Mouse (Mus musculus) intestine, embryonic 16.5 days (tissue): Measurements from ENCODE around the gene Gm17655. TPM values are rescaled to one million over a fixed set of nuclear protein-coding genes. Genes with fewer than 3 reads are reported as not detected.
A peak's percentile ranks its signal among the peaks of the same experiment; 100 is the strongest.

Experiments used
- ATAC-seq: fragments of 200-750 bp; cut with Nextera tagmentation; 2 replicates; pipeline ENCODE4 v1.8.0; 2017; ENCODE audit warnings: moderate TSS enrichment, moderate library complexity
- H3K27ac ChIP-seq: fragments of 300-500 bp; sonication (generic); 2 replicates; pipeline ENCODE4 v1.5.1; 2014; ENCODE audit warnings: mild to moderate bottlenecking, low read length
- H3K27me3 ChIP-seq: fragments of 300-500 bp; sonication (generic); replicated peaks from 2 replicates; pipeline ENCODE4 v1.6.1; 2014; ENCODE audit warnings: low read length, control low read depth, mixed read lengths; ENCODE audit not compliant: control insufficient read depth, insufficient read depth
- H3K36me3 ChIP-seq: fragments of 300-500 bp; sonication (generic); 2 replicates; pipeline ENCODE4 v1.6.1; 2014; ENCODE audit warnings: low read length, control low read depth; ENCODE audit not compliant: control insufficient read depth, insufficient read depth
- H3K4me1 ChIP-seq: fragments of 300-500 bp; sonication (generic); 2 replicates; pipeline ENCODE4 v1.6.1; 2014; ENCODE audit warnings: low read length, control low read depth, mixed read lengths; ENCODE audit not compliant: control insufficient read depth, insufficient read depth
- H3K4me2 ChIP-seq: fragments of 300-500 bp; sonication (generic); 2 replicates; pipeline ENCODE4 v1.6.1; 2014; ENCODE audit warnings: low read depth, low read length, control low read depth
- H3K4me3 ChIP-seq: fragments of 300-500 bp; sonication (generic); 2 replicates; pipeline ENCODE4 v1.5.1; 2014; ENCODE audit warnings: mild to moderate bottlenecking, low read length
- H3K9ac ChIP-seq: fragments of 300-500 bp; sonication (generic); 2 replicates; pipeline ENCODE4 v1.6.1; 2014; ENCODE audit warnings: low read depth, low read length
- H3K9me3 ChIP-seq: fragments of 300-500 bp; sonication (generic); 2 replicates; pipeline ENCODE4 v1.6.1; 2016; ENCODE audit warnings: low read length, control low read depth; ENCODE audit not compliant: control insufficient read depth
- WGBS: fragments of 180-500 bp; shearing (Covaris S2); extraction: QIAGEN DNeasy Blood & Tissue Kit; methylation state at CpG from one replicate; pipeline ENCODE4 v1.1.7; 2014; 5-methylcytosine and 5-hydroxymethylcytosine counted together
- polyA plus RNA-seq: library from polyadenylated mRNA; unstranded; fragments of >200 nt; fragmentation: Nextera tagmentation; extraction: Ambion mirVana; gene quantifications from 2 replicates; pipeline ENCODE4 v1.2.1, GENCODE M21; 2015

Gene Gm17655
- polyA plus RNA-seq, 1 experiment from 2014 or later, result 3.7 TPM

DNA sequence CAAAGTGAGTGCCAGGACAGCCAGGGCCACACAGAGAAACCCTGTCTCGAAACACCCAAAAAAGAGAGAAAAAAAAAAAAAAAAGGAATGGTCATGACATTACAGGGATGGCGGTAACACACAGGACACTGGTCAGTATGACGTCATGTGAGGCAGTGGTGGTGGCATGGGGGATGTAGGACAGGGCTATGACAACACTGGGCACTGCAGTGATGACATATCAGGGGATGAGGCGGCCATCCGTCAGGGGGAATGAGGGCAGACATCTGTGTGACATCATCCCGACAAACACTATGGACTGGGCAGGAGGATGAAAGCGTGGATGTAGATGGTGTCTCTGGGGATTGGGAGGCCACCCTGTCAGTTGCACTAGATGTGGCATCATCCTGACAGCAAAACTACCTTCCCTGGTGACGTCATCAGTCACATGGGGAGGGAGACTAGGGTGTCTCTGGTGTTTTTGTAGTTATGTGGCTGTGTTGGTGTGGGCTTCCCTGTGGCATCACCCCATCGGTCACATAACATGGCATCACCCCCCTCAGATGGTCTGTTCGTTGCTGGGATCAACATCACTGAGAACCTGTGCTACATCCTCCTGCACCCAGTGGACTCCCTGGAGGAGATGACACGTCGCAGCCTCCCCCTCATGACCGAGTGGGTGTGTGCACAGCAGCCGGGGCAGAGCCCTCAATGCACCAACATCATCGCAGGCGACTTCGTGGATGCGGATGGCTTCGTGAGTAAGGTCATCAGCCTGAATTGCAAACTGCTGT lies 30.7 kb upstream of the Gm17655 start:
- Histone ChIP-seq H3K9ac (no peak overlapping the region), H3K4me2 (no peak overlapping the region), H3K27ac (no peak overlapping the region), H3K4me3 (no peak overlapping the region), H3K4me1 (peaks cover 19% of the 10 kb centered on the region), H3K36me3 (peaks cover 35% of the 10 kb centered on the region), H3K9me3 (no peaks in the 10 kb centered on the region), H3K27me3 (no peaks in the 10 kb centered on the region)
- no peak for ATAC-seq
- WGBS, result 93% methylated on average over 19 of the region's 19 CpGs

- Histone ChIP-seq H3K4me2 (peak overlapping the region; percentile 75), H3K4me1 (peaks cover 19% of the 10 kb centered on the region), H3K4me3 (no peak overlapping the region), H3K27ac (no peak overlapping the region), H3K36me3 (peaks cover 35% of the 10 kb centered on the region), H3K9ac (no peak overlapping the region), H3K27me3 (no peaks in the 10 kb centered on the region), H3K9me3 (no peaks in the 10 kb centered on the region)
- WGBS, result 89% methylated on average over 13 of the region's 13 CpGs
- ATAC-seq, result no peak
These were observed 30.1 kb upstream of the Gm17655 start for GRCm38 (mm10) chr5:110102429-110102828.

DNA sequence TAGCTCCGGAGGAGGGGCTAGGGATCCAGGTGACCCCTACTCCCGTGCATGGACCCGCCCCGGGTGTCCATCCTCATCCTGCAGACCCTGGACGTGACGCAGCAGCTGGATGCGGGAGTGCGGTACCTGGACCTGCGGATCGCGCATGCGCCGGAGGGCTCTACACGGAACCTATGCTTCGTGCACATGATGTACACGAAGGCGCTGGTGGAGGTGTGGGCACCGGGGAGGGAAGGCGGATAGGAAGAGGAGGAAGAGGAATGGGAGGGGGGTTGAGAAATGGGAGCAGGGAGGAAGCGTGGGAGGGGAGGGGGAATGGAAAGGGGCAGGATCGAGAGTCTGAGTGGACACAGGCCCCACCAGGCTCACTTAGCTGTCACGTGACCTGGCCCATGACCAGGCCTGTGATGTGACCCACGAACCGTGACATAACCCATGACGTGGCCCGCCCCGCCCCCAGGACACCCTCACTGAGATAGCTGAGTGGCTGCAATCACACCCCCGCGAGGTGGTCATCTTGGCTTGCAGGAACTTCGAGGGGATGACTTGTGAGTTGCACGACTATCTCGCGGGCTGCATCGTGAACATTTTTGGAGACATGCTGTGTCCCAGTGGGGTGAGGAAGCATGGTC lies 29.5 kb upstream of the Gm17655 start:
- Histone ChIP-seq H3K27me3 (no peaks in the 10 kb centered on the region), H3K27ac (no peak overlapping the region), H3K36me3 (peaks cover 35% of the 10 kb centered on the region), H3K4me2 (peak overlapping the region; percentile 75), H3K9ac (peak overlapping the region; percentile 43), H3K4me1 (peaks cover 18% of the 10 kb centered on the region), H3K9me3 (no peaks in the 10 kb centered on the region), H3K4me3 (peak overlapping the region; percentile 36)
- WGBS, result 14% methylated on average over 34 of the region's 34 CpGs
- ATAC-seq, result peak; percentile 47

DNA sequence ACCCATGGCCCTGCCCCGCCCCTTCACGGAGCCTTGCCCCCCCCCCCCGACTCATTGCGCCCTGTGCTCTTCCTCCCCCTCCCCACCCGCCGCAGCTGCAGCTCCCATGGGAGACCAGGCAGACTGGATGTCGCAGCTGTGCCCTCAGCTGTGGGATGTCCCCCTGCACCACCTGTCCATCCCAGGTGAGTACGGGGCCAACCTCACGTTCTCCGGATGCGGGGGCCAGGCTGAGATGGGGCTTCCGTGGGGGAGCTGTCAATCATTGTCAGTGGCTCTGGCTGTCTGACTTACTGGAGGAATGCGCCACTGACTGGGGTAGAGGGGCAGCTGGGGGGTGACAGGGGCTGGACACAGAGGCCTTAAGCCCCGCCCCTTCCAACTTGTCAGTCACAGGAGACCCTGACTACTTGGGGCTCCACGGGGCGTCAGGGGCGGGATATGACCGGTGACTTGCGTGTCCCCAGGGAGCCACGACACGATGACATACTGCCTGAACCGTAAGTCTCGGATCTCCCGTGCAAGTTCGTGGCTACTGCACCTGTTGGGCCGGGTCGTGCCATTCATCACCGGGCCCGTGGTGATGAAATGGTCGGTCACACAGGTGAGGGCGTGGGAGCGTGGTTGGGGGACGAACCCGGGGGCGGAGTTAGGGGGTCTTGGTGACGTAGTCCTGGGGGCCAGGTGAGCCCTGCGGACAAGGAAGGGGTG lies 28.8 kb upstream of the Gm17655 start:
- peak; percentile 17; the same call in 1 of the 2 replicates for ATAC-seq
- H3K9ac ChIP-seq, result peak overlapping the region; percentile 43
- peak overlapping the region; percentile 36 for H3K4me3 ChIP-seq
- peaks cover 13% of the 10 kb centered on the region for H3K4me1 ChIP-seq
- WGBS, result 1% methylated on average over 31 of the region's 37 CpGs
- no peaks in the 10 kb centered on the region for H3K27me3 ChIP-seq
- peaks cover 30% of the 10 kb centered on the region for H3K36me3 ChIP-seq
- H3K27ac ChIP-seq, result no peak overlapping the region
- no peaks in the 10 kb centered on the region for H3K9me3 ChIP-seq
- H3K4me2 ChIP-seq, result peak overlapping the region; percentile 75

DNA sequence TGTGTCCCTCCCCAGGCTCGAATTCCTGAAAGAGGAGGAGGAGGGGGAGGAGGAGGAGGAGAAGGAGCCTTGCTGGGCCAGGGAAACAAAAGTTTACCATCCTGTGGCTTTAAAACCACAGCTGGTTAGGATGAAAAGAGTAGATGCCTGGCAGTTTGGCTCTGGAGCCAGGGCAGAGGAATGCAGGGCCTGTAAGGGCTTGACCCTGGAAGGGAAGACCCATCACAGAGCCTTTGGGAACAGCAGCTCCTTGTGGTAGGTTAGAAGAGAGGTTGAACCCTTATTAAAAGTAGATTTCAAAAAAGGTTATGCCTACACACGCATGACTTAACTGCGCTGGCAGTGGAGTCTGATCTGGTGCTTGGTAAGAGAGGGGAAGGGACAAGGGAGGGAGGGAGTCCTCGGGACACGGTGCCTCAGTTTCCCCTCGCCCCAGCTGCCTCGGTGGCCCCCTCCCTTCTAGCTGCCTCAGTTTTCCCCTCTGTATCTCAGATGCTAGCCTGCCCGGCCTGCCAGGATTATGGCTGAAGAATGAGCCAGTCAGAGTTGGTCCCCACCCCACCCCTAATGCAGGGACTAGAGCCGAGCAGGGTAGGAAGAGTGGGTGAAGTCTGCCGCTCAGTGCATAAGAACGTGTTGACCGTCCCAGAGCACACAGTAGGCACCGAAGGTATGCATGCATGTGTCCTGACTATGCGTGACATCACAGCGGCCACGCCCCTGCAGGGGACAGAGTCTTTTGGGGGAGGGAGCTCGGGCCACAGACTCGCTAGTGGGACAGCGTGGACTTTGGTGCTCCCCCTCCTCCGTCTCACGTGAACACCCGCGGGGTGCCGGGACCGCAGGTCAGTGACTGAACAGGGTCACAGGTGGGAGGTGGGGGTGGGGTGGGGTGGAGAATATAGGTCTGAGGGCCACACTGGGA lies 27.6 kb upstream of the Gm17655 start, which contains the start of gene Plcxd1:
Gene Plcxd1 (plus strand): TSS at position 314 of the 925 bp plus-strand sequence.
- H3K4me2 ChIP-seq, result peak within 1 kb of the TSS; percentile 75
- no peak within 1 kb of the TSS for H3K4me3 ChIP-seq
- H3K9ac ChIP-seq, result no peak within 1 kb of the TSS
- H3K27me3 ChIP-seq, result no peaks in the 10 kb centered on the region
- no peak within 1 kb of the TSS for H3K27ac ChIP-seq
- H3K4me1 ChIP-seq, result peaks cover 13% of the 10 kb centered on the region
- no peaks in the 10 kb centered on the region for H3K9me3 ChIP-seq
- peak; percentile 17 for ATAC-seq
- 11% methylated on average over 25 of the region's 25 CpGs for WGBS
- H3K36me3 ChIP-seq, result peaks cover 22% of the 10 kb centered on the region

GRCm38 (mm10) chr5:110098991-110099477 lies 26.7 kb upstream of the Gm17655 start:
- WGBS, result 50% methylated on average over 1 of the region's 1 CpGs
- H3K4me3 ChIP-seq, result no peak overlapping the region
- no peak for ATAC-seq
- H3K4me2 ChIP-seq, result no peak overlapping the region
- H3K9ac ChIP-seq, result no peak overlapping the region
- H3K4me1 ChIP-seq, result peaks cover 13% of the 10 kb centered on the region
- peaks cover 13% of the 10 kb centered on the region for H3K36me3 ChIP-seq
- no peaks in the 10 kb centered on the region for H3K27me3 ChIP-seq
- H3K9me3 ChIP-seq, result no peaks in the 10 kb centered on the region
- no peak overlapping the region for H3K27ac ChIP-seq

- 7% methylated on average over 4 of the region's 4 CpGs for WGBS
- Histone ChIP-seq H3K9me3 (no peaks in the 10 kb centered on the region), H3K4me1 (no peaks in the 10 kb centered on the region), H3K4me2 (peak overlapping the region; percentile 92), H3K27ac (peak overlapping the region; percentile 75), H3K4me3 (peak overlapping the region; percentile 62), H3K36me3 (no peaks in the 10 kb centered on the region), H3K9ac (peak overlapping the region; percentile 67), H3K27me3 (no peaks in the 10 kb centered on the region)
- ATAC-seq, result peak; percentile 41
These were observed 22.5 kb upstream of the Gm17655 start for GRCm38 (mm10) chr5:110094847-110095213.

GRCm38 (mm10) chr5:110094030-110094846 lies 21.9 kb upstream of the Gm17655 start, which contains the start of gene Gm35315:
Gene Gm35315, minus strand, starts transcription at chr5:110094420.
- Histone ChIP-seq H3K4me2 (peak within 1 kb of the TSS; percentile 92), H3K9me3 (no peaks in the 10 kb centered on the region), H3K36me3 (no peaks in the 10 kb centered on the region), H3K9ac (peak within 1 kb of the TSS; percentile 67), H3K4me3 (peak within 1 kb of the TSS; percentile 62), H3K27ac (peak within 1 kb of the TSS; percentile 75), H3K4me1 (no peaks in the 10 kb centered on the region), H3K27me3 (no peaks in the 10 kb centered on the region)
- ATAC-seq, result peak; percentile 98
- WGBS, result 1% methylated on average over 25 of the region's 25 CpGs
